Mouse (Mus musculus): ENCODE results near the gene Lrmda.
A peak's percentile ranks its signal among the peaks of the same experiment; 100 is the strongest.

Lrmda gene

DNA sequence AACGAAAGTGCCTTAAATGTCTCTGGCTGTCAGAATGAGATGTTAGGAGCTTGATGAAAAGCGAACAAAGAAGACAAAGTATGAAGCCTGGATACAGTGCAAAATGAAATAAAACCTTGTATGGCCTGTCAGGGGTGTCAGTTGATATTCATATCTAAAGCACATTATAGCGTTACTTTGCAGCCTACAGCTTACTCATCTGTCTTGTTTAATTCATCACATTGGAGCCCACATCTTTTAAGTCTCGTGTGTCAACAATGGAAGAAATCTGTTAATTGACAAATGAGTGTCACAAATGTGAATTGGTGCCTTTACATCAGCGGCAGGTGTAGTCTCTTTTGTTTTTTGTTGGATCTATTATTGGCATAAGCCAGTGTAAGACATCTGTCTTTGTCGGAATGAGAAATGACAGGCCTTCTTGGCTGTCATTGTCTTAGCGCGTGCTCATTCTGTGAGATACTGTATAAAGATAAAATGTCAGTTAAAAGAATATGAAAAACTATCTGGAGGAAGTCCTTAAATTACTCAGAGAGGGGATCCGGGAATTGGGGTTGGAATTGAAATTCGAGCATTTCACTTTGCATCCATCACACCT is 26.8 kb downstream of the Lrmda start:
- no peak for DNase-seq

DNA sequence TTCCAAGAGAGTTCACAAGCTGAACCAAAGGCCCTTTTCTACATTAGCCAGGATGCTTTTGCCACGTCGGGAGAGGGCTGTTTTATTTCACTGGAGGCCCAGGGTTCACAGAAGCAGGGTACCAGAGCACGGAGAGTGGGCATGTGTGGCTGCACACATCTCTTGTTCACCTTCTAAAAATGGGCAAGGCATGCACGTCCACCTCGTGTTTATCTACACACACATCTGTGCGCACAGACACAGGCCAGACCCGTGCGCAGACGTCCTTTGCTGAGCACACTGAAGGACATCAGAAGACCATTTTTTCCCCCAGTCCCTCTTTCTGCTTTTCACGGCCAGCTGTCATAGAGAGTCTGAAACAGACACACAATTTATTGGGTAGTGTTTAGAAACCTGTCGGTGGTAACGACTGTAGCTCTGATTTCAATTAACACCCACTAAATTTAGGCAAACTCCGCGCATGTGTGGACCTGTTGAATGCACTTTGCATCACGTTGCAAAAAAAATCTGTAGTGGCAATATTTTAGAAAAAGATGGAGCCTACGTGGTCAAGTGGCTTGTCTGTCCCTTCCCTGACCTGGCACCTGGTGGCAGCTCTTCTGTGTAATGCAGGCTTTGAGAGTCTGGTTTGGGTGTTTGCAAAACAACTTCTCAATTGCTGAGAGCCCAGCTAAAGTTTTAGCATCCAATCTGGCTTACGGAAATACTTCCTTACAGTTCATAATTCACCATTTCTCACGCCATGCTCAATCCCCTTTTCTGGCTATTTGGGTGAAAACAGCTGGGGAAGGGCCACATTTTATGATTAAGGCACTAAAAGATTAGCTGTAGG is 28.8 kb downstream of the Lrmda start:
- DNase-seq, result no peak

DNA sequence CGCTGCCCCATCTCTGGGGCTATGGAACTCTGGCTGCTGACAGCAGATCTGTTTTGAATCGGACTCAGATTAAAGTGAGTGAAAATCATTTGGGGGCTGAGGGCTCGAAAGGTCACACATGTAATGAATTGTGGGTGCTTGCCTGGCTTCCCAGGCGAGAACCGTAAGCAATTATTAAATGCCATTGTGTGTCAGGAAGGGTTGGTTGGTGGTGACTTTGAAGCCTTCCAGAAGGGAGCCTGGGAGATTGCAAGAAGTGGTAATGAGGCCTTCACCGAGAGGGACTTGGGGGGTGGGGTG is 29.3 kb downstream of the Lrmda start:
- DNase-seq, result no peak

DNA sequence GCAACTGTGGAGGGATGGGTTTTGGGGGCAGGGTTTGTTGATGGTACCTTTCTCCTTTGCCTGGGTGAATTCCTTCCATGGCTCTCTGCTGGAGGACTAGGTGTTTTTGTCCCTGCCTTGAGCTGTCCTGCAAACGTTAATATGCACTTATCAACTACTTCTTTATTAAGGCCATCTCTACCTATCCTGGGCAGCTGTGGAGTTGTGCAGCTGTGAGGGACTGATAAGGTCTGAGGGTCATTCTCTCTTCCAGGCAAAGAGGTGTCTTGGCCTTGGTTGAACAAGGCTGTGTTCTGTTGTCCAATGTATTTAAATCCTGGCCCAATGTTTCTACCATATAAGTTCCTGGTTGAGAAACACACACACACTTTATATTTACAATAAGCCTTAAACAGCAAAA is 29.8 kb downstream of the Lrmda start:
- DNase-seq, result no peak

DNA sequence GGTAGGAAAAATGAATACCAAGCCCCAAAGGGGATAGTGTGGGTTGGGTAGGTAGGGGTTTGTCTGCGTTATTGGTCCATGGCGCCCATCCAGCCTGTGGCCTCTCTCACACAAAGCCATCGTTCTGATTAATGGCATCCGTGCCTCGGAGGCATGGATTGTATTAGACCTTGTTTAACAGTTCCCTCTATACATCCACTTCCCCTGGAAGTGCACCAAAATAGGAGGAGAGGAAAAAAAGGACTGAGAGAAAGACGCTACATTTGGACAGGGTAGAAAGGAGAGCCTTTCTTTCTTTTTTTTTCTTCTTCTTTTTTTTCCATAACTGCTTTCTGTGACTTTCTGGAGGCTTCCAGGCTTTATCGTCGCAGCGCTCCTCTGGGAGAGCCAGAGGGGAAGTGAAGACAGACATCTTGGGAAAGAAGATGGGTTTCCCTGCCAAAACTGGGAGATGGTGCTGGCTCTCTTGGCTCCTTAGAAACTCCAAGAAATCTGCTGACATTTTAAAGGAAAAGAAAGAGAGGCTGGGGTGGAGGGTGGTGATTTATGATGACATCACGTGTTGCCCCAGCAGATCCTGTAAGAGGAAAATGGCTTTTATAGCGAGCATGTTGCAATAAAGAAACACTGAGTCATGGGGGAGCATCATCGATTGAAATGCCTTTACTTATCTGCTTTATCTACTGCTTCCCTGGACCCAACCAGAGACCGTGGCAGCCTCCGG is 32.6 kb downstream of the Lrmda start:
- peak; percentile 13 to 29 for DNase-seq

DNA sequence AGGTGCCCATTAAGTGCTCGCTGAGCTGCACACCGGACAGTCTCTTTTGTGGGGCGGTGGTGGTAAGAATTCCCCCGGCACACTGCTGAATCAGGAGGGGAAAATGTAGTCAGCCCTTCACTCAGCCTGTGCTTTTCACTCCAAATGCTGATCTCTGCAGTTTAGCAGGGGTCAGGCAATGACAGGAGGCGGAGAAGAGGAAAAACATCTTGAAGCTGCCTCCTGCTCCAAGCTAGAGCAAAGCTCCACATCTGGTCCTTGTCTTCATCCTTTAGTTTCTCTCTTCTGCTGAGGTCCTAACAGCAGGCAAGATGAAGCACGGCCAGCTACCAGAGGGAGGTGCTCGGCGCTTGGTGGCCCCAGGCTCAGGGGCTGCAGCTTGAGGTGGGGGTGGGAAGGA is 36.1 kb downstream of the Lrmda start:
- DNase-seq, result peak; percentile 30 to 44

DNA sequence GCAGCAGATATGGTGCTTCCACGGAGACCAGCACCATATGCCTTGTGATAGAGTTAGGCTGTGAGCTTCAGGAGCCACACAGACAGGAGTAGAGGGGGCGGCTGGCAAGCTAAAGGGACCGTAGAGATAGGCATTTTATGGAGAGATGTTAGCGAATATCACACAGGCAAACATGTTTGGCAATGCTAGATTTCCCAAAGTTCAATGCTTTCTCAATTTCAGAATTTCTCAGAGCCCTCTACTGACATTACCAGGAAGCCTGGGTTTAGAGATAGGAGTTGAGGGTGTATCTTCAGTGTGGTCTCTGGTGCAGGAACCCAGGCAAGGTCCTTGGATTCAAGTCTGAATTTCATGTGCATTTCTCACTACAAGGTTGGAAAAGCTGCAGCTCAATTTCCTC is 36.7 kb downstream of the Lrmda start:
- no peak for DNase-seq

DNA sequence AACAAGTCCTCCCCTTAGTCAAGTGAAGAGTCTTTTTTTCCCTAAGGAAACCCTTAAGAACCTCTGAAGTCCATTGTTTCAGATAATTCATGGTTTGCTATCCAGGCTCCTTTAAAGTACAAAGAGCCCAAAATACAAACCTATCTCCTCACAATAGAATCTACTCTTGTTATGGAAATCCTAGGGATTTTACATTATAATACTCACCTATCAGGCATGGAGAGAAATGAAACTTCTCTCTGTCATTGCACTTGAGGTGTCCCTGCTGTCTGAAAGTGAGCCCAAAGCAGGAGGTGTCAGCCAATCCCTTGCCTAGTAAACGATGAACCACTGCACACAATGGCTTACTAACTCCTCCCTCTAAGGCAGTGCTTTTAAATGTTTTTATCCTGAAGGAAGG is 39.2 kb downstream of the Lrmda start:
- no peak for DNase-seq

DNA sequence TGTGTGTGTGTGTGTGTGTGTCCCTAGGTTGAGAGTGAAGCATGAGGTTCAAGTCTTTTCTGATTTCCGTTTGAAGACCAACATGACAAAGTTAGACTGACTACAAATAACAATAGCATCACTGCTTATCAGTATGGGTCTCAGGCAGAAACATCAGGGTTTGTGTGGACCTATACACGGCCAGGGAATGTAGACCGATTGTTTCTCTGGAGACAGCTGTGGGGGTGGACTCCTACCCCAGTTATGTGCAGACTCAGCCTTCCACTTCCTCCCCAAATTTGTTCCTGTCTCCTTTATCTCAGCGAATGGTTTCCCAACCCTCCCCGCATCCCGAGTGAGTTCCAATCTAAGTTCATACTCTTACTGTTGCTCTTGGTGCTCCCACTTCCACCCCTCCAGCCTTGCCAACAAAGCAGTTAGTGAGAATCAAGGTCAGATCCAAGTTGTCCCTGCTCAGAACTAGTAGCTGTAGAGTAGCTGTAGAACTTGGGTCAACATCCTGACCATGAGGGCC is 39.9 kb downstream of the Lrmda start:
- no peak for DNase-seq

DNA sequence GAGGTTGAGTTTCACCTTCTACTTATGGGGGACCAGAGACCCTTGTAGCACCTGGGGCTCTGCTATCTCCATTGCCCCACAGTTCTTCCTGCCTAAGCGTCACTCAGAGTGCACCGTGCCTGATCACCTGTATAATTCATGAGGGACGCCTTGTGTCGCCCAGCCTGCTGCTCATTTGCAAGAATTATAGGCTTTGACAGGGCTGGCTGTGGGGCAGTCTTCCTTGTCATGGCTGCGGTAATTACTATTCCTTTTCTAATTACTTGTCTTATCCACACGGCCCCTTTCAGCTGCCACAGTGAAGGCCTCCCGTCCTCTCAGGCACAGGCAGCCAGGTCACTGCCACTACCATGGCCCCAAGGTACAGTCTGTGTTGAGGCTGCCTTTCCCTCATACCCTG is 41.3 kb downstream of the Lrmda start:
- no peak for DNase-seq

DNA sequence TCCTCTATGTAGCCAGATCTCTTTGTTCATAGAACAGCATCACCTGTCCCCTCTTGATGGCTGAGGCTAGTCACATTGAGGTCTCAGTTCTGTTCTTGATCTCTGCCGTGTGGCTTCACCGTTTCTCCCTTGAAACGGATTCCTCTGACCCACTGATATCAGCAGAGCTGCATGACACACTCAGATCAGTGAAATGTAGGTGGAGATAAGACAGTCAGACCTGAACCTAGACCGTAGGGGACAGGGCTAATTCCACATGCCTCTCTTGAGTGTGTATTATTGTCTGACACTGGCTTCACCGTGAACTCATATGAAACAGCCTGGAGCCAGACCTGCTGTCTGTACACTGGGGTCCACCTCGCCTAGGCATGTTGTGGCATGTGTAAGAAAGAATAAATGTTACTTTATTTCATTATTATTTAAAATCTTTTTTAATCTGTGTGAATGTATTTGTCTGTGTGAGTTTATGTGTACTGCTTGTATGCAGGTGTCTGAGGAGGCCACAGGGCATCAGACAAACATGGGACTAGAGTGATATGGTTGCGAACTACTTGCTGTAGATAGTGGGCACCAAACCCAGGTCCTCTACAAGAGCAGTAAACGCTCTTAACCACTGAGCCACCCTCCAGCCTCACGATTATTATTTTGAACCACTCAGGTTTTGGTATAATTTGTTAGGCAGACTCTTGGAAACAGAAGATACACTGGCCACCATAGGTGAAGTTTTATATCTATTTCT is 42.8 kb downstream of the Lrmda start:
- DNase-seq, result no peak

DNA sequence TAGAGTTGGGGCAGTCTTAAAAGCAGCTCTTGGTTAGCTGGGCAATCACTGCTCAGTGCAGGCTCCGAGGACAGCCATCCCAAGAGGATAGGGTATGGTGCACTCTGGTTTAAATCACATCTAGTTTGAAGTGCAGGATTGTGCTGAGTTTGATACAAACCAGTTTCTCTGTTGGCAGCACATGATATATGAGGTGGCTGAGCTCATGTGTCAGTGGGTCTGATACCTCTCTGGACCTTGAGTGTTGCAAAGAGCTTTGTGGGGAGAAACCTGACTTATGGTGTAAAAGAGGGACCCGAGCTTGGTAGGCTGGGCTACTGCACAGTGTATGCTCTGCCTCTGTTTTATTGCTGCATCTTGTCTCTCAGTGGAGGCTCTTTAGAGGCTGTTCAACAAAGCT is 49.7 kb downstream of the Lrmda start:
- no peak for DNase-seq

DNA sequence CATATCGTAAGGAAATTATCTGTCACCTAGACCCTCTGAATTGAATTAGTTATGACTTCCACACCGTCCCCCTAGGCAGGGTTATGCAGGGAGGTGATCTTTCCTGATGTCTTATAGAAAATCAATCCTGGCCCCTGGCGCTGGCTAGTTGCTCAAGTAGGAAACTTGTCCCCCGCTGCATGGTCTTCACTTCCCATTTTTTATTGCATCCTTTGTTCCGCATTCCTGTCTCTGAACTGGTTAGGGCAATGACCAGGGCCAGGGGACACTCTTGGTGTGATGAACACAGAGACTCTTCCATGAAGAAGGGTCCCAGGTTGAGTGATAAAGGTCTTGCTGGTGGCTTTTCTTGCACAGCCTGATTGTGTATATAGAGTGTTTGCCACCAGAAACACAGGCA is 53.9 kb downstream of the Lrmda start:
- no peak for DNase-seq

DNA sequence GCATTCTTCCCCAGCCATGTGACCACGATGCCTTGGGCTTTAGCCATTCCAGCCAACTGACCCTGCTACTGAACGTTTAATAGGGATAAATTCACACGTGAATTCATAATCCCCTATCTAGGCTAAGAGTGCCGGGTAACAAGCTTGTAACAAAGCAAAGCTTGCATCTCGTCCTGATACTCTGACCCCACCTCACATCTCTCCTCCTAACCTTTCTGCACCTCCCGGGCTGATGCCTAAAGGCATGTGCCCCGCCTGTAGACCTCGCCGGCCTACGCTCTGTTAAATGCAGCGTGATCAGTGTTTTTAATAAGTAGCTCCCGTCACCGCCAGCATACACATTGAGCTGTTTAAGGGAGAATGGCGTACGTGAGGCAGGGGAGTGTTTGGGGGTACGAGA is 54.7 kb downstream of the Lrmda start:
- no peak for DNase-seq

DNA sequence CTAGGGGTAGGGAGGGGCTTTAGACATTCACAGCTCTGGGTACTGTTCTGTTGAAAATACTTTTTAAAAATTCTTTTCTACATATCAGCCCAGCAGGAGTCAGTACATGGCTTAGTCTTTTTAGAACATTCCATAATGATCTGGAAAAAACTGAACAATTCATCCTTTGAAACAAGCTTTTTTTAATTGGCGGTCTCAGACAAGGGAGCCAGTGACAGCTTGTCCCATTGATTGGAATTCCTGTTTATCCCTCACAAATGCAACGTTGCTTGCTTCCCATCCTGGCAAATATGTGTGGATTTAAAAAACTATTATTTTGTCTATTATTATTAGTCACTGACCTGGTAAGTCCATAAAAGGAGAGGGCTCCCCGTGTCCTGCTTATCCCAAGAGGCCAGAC is 64.4 kb downstream of the Lrmda start:
- no peak for DNase-seq

DNA sequence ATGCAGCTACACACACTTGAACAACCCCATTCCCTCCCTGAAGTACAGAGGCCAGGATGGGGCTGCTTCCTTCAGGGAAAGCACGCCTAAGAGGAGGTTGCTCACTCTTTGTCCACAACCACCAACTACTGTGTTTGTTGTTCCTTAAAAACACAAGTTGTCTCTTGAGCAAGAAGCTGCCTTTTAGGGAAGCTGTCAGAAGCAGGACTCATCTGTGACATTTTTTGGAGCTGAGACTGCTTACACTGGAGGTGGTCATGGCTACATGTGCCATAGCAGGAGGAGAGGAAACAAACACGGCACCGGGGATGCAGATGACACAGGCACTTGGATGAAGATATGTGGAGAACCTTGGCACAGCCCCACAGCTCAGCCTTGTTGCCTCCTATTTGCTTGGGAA is 65.9 kb downstream of the Lrmda start:
- no peak for DNase-seq

DNA sequence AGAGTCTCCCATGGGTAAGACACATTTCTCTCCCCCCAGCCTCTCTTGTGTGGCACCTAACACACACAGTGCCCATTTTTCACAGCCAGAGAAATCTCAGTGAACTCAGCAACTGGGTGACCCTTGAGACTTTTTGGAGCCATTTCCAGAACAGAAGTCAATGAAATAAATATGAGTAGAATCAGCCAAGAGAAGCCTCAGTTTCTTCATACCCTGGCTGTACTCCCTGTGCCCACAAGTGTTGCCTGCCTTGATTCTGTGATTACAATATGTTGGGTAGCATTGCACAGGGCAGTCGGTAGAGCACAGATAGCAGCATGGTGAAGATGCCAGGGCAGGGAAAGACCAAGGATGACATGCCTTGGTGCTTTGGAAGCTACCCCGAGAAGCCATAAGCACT is 69.1 kb downstream of the Lrmda start:
- DNase-seq, result no peak

DNA sequence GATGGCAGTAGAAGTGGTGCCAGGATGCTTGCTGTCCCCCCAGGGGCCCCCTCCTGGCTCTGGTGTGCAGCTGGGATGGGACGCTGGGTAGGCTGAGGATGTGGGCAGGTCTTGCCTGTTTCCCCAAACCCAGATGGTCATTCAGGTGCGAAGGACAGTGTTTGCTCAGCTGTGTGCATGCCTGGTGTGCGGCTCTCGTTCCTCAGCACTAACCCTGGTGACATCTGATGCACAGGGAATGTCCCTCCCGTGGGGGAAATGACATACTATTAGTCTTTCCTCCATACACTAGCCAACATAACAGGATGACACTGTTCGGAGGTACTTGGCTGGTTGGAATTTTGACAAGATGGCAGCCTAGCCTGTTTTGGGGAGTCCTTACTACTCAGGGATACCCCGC is 69.8 kb downstream of the Lrmda start:
- no peak for DNase-seq

DNA sequence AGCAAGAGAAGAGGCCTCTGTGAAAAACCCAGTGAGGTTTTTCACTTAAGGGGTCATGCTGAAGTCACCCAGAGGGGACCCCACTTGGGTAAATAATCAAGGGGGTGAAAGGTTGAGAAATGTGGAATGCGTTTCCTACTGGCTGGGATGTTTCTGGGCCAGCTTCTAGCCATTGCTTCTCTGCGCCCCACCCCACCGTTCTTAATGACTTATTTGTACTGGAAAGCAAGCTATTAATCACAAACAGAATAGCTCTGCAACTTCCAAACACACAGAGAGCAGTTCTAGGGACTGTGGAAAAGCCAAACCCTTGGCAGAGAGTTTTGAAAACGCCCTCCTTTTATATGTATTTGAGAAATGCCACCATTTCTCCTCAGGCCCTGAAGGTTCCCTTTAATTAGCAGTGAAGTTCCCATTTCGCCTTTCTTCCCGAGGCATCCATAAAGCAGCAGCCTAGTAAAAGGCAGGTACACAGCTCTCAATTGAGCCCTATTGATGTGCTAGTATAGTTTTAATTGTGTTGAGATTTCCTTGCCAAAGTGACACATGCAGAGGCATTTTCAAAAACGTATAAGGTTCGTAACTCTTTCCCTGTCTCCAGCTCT is 70.5 kb downstream of the Lrmda start:
- DNase-seq, result peak; percentile 39 to 41

DNA sequence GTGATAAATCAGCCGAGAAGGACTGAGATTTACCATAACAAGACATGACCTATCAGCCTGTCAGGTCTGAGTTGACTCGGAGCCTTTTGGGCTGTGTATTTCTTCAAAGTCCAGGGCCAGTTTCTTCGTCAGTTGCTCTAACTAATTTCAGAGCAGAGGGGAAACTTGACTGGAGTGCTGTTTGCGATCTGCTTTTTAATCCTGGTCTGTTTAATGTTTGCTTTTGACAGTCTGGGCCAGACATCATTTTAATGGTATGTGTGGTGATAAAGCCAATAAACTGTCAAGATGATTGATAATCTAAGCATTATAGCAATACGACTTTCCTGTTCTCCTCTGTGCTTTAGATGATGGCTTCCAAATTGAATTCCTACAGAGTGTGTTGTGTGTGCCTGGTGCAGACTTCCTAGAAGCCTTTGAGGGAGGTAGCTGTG is 71.3 kb downstream of the Lrmda start:
- no peak for DNase-seq

DNA sequence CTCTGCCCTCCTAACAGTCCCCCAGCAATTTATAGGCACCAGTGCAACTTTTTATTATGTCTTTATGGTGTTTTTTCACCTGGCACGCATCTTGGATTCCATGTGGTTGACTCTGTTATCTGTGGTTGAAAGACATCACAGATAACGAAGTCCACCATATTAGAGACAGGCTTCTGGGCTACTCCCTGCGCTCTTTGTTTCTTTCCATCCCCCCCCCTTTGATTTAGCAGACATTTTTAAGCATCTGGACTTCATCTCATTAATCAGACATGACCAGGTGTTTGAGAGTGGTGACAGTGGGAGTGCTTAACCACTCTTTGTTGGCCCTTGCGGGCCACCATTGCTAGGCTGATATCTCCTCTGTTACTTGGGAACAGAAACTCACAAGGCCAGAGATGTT is 71.8 kb downstream of the Lrmda start:
- no peak for DNase-seq

DNA sequence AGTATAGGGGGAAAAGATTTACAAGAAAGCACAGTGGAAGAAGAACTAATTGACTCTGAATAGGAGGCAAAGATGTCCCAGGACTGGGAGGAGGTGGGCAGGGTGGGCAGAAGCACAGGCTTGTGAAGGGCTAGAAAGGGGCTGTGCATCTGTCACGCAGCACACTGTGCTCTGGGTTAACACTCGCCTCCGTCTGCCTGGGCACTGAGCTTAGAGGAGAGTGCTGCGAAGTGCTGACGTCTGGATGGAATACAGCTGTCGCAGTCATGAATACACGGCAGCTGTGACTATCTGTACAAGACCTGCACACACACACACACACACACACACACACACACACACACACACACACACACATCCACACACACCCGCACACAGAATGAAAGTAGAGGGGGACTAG is 73.6 kb downstream of the Lrmda start:
- DNase-seq, result no peak

All from kidney, postnatal 36 days (tissue).